Mouse (Mus musculus) megakaryocyte, embryonic 14.5 days (primary cell): ENCODE data around the gene Gmnc.

Experiments
- FLI1 ChIP-seq: IDR thresholded peaks from 2 replicates; pipeline ENCODE4 v1.6.1; 2012; ENCODE audit warnings: low read length, inconsistent platforms, mixed read lengths
- GATA1 ChIP-seq: IDR thresholded peaks from 3 replicates; pipeline ENCODE4 v1.6.1; 2012; ENCODE audit warnings: mixed read lengths, low read length, inconsistent platforms, borderline replicate concordance

GRCm38 (mm10) chr16:27026226-27026625, 34.8 kb upstream of the Gmnc start:
- TF ChIP-seq GATA1 (no peak), FLI1 (no peak)
